Mouse (Mus musculus) CD4-positive, CD25-positive, alpha-beta regulatory T cell, adult 9 weeks (primary cell): ENCODE results near the gene Gm45716. TPM values are rescaled to one million over a fixed set of nuclear protein-coding genes. Genes with fewer than 3 reads are reported as not detected.

Experiments used
- polyA plus RNA-seq: library from polyadenylated mRNA; unstranded; fragments of 100-300 nt; shearing (Covaris generic); gene quantifications from one replicate; pipeline ENCODE4 v1.2.1, GENCODE M21; 2017

Gm45716 gene
- 4.9 TPM for polyA plus RNA-seq

DNA sequence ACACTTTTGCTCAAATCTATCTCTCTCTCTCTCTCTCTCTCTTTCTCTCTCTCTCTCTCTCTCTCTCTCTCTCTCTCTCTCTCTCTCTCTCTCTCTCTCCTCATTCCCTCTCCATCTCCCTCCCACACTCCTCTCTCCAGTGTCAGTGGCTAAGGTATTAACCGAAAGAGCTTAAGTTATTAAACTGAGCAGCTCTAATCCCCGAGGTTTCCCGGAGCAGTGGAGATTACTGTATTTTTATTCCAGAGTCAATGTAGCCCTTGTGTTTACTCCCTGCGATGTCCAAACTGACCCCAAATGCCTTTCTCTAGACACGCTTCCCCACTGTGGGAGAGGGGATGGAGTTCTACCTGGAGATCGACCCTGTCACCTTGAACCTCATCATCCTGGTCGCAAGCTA is at the start of gene Gm45716:
Gene Gm45716, plus strand, starts transcription at position 243 of the 400 bp plus-strand sequence.

DNA sequence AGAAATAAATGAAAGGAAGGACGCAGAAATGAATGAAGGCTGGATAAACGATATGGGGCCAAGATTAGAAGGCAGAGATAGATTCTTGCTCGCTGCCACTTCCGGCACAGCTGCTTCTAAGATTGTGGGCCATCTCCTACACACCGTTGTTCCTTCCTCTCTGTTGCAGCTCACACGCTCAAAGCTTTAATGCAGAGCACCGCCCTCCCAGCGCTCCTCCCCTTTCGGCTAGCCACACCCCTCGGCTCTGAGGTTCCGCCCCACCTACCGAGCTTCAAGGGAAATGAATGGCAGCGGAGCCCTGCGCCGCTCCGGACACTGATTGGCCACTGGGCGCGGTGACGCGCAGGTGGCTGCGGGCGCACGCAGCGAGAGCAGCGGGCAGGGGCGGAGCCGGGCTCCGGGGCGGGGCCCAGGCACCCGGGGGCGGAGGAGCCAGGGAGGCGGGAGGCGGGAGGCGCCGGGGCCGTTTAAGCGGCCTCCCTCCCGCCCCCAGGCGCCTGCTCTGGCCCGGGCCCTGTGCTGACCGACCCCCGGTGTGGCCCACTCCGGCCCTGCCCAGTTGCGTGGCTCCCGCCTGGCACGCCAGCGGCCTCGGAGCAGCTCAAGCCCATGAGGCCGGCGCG is 61.7 kb downstream of the Gm45716 start, which contains the start of gene Mmd:
Gene Mmd, plus strand, starts transcription at position 432 of the 626 bp plus-strand sequence.

Other genes starting within 250 kb of the Gm45716 start
- gene Pctp, start 184.8 kb upstream of the Gm45716 start, polyA plus RNA-seq: 11.1 TPM
- not detected for gene Tmem100, start 157.3 kb upstream of the Gm45716 start, polyA plus RNA-seq
- 21.9 TPM for gene Mmd, start 61.8 kb downstream of the Gm45716 start, polyA plus RNA-seq
- gene Hlf, start 203.2 kb downstream of the Gm45716 start, polyA plus RNA-seq: 0.19 TPM